ENCODE assay signal across 19 mouse cellular contexts in the genomic region with DNA sequence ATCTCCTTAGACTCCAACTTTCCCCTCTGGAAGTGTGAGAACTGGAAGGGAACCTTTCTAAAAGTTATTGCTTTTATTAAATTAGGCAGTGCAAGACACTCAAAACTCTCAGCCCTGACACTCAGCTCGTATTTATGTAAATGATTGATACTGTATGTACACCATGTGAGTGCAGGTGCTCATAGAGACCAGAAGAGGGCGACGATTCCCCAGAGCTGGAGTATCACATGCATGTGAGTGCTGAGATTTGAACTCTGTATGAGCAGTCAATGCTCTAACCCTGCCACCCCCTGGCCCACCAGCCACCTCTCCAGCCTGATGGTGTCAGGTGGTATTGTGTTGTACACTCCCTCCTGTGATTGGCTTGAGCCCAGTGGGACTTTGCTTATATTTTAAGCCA.
"Had no signal": no experiment of that assay in that cellular context is flagged by ENCODE, and none has a peak within 500 bp of the region (broad histone marks: within the 10 kb centered on the region; RNA-seq: fewer than 3 reads in every experiment).

No protein-coding gene starts in this region.

- H3K4me3 ChIP-seq: midbrain, embryonic 10.5 days; midbrain, embryonic 12.5 days; myocyte; neural tube, embryonic 13.5 days; neural tube, embryonic 15.5 days had no signal

- DNase-seq: lung, adult 18-20 months; lung, embryonic 14.5 days; lung, postnatal 10 days; lung, postnatal 4 days; midbrain, embryonic 14.5 days; retina, postnatal 1 day; right cerebral cortex, adult 18-20 months; right cerebral cortex, postnatal 25 days; right cerebral cortex, postnatal 4 days; spleen, adult 18-20 months; thymus, adult 2 months; thymus, postnatal 25 days; thymus, postnatal 4 days had no signal

- H3K36me3 ChIP-seq: midbrain, embryonic 10.5 days; midbrain, embryonic 12.5 days; neural tube, embryonic 13.5 days; neural tube, embryonic 15.5 days had no signal

- H3K27ac ChIP-seq: midbrain, embryonic 10.5 days; midbrain, embryonic 12.5 days; neural tube, embryonic 13.5 days; neural tube, embryonic 15.5 days had no signal

- H3K9ac ChIP-seq: lung, embryonic 14.5 days; midbrain, embryonic 12.5 days; neural tube, embryonic 13.5 days; neural tube, embryonic 15.5 days had no signal

- H3K4me1 ChIP-seq: midbrain, embryonic 10.5 days; midbrain, embryonic 12.5 days; neural tube, embryonic 13.5 days; neural tube, embryonic 15.5 days had no signal

- H3K4me2 ChIP-seq: lung, embryonic 14.5 days; midbrain, embryonic 12.5 days; neural tube, embryonic 13.5 days; neural tube, embryonic 15.5 days had no signal

- H3K27me3 ChIP-seq: midbrain, embryonic 12.5 days; neural tube, embryonic 15.5 days had no signal

- ATAC-seq: midbrain, embryonic 16.5 days had no signal

- H3K9me3 ChIP-seq: midbrain, embryonic 12.5 days; neural tube, embryonic 13.5 days; neural tube, embryonic 15.5 days had no signal
